Mouse (Mus musculus) retina, postnatal 7 days (tissue): ENCODE measurements around the gene Atg7.

ENCODE experiments used
- DNase-seq: peaks from one replicate; pipeline ENCODE4 v3.0.0-alpha.2; 2012; ENCODE audit warnings: low read depth, low spot score

Gene Atg7

GRCm38 (mm10) chr6:114733681-114734080, 90.8 kb downstream of the Atg7 start:
- no peak for DNase-seq

GRCm38 (mm10) chr6:114735054-114735453, 92.2 kb downstream of the Atg7 start:
- no peak for DNase-seq

GRCm38 (mm10) chr6:114736355-114736754, 93.5 kb downstream of the Atg7 start:
- DNase-seq, result no peak

GRCm38 (mm10) chr6:114737181-114737580, 94.3 kb downstream of the Atg7 start:
- DNase-seq, result no peak

- peak; percentile 17 for DNase-seq
Measured at GRCm38 (mm10) chr6:114737931-114738759, 95.2 kb downstream of the Atg7 start.

- DNase-seq, result no peak
Measured at GRCm38 (mm10) chr6:114738760-114739112, 95.8 kb downstream of the Atg7 start.

- no peak for DNase-seq
Measured at GRCm38 (mm10) chr6:114742209-114743003, 99.5 kb downstream of the Atg7 start.

- no peak for DNase-seq
Measured at GRCm38 (mm10) chr6:114743126-114743525, 100.2 kb downstream of the Atg7 start.

- DNase-seq, result no peak
Measured at GRCm38 (mm10) chr6:114743845-114744244, 100.9 kb downstream of the Atg7 start.

- DNase-seq, result no peak
Measured at GRCm38 (mm10) chr6:114746439-114746974, 103.6 kb downstream of the Atg7 start.

- DNase-seq, result no peak
Measured at GRCm38 (mm10) chr6:114748419-114748818, 105.5 kb downstream of the Atg7 start.

- no peak for DNase-seq
Measured at GRCm38 (mm10) chr6:114748882-114749281, 106.0 kb downstream of the Atg7 start.

- DNase-seq, result no peak
Measured at GRCm38 (mm10) chr6:114758795-114759194, 115.9 kb downstream of the Atg7 start.

- DNase-seq, result no peak
Measured at GRCm38 (mm10) chr6:114766314-114766713, 123.4 kb downstream of the Atg7 start.

GRCm38 (mm10) chr6:114767710-114768109, 124.8 kb downstream of the Atg7 start:
- DNase-seq, result no peak

- no peak for DNase-seq
Measured at GRCm38 (mm10) chr6:114770337-114770736, 127.4 kb downstream of the Atg7 start.

- DNase-seq, result no peak
Measured at GRCm38 (mm10) chr6:114771502-114771901, 128.6 kb downstream of the Atg7 start.

- DNase-seq, result no peak
Measured at GRCm38 (mm10) chr6:114775210-114775609, 132.3 kb downstream of the Atg7 start.

- DNase-seq, result no peak
Measured at GRCm38 (mm10) chr6:114777872-114778271, 135.0 kb downstream of the Atg7 start.

GRCm38 (mm10) chr6:114778650-114779049, 135.8 kb downstream of the Atg7 start:
- no peak for DNase-seq

- no peak for DNase-seq
Measured at GRCm38 (mm10) chr6:114780583-114780982, 137.7 kb downstream of the Atg7 start.

- DNase-seq, result no peak
Measured at GRCm38 (mm10) chr6:114781415-114782240, 138.7 kb downstream of the Atg7 start.
